Mouse (Mus musculus): ENCODE data around the gene Pim3. TPM values are rescaled to one million over a fixed set of nuclear protein-coding genes. Genes with fewer than 3 reads are reported as not detected.

Gene Pim3
- polyA plus RNA-seq, 1 experiment = 68.3 TPM

GRCm38 (mm10) chr15:88837977-88838376 is 24.0 kb upstream of the Pim3 start:
- H3K27me3 ChIP-seq (ENCODE audit: control insufficient read depth, insufficient read depth, insufficient read length) = no peaks in the 10 kb centered on the region
- TF ChIP-seq CEBPB (IDR thresholded peaks at IDR 0.05; ENCODE audit: low read depth) (no peak), MAX (IDR thresholded peaks at IDR 0.05) (peak; percentile 56), CTCF (IDR thresholded peaks at IDR 0.05; ENCODE audit: control insufficient read depth, insufficient read depth, insufficient read length) (no peak), USF1 (IDR thresholded peaks at IDR 0.05; ENCODE audit: low read depth) (peak; percentile 34)
- H3K79me2 ChIP-seq (ENCODE audit: control insufficient read depth, insufficient read depth) = no peaks in the 10 kb centered on the region
- peak overlapping the region; percentile 46 for H3ac ChIP-seq (ENCODE audit: control insufficient read depth, insufficient read length, low read depth)
- H3K79me3 ChIP-seq (ENCODE audit: low read depth) = no peaks in the 10 kb centered on the region
- no peaks in the 10 kb centered on the region for H3K36me3 ChIP-seq (ENCODE audit: control insufficient read depth, insufficient read depth)
- peak overlapping the region; percentile 37 for H3K4me3 ChIP-seq (ENCODE audit: insufficient read depth, poor library complexity, severe bottlenecking)

- H3K79me3 ChIP-seq (ENCODE audit: low read depth) = no peaks in the 10 kb centered on the region
- TF ChIP-seq MAX (IDR thresholded peaks at IDR 0.05) = no peak
- no peak for TF ChIP-seq MYOG (IDR thresholded peaks at IDR 0.05; ENCODE audit: control insufficient read depth, extremely low read depth, insufficient read length)
- no peak for TF ChIP-seq USF1 (IDR thresholded peaks at IDR 0.05; ENCODE audit: low read depth)
- TF ChIP-seq CEBPB (IDR thresholded peaks at IDR 0.05; ENCODE audit: low read depth) = no peak
- no peak for TF ChIP-seq CTCF (IDR thresholded peaks at IDR 0.05; ENCODE audit: control insufficient read depth, insufficient read depth, insufficient read length)
- TF ChIP-seq MYOD1 (IDR thresholded peaks at IDR 0.05; ENCODE audit: control insufficient read depth, insufficient read length, low read depth) = no peak
- no peak for TF ChIP-seq FOSL1 (IDR thresholded peaks at IDR 0.05; ENCODE audit: insufficient read depth, low read length, poor library complexity, severe bottlenecking)
- H3ac ChIP-seq (ENCODE audit: control insufficient read depth, insufficient read length, low read depth) = no peak overlapping the region
- H3K27me3 ChIP-seq (ENCODE audit: control insufficient read depth, insufficient read depth, insufficient read length) = no peaks in the 10 kb centered on the region
- H3K79me2 ChIP-seq (ENCODE audit: control insufficient read depth, insufficient read depth) = no peaks in the 10 kb centered on the region
- no peak overlapping the region for H3K4me3 ChIP-seq (ENCODE audit: insufficient read depth, poor library complexity, severe bottlenecking)
- no peaks in the 10 kb centered on the region for H3K36me3 ChIP-seq (ENCODE audit: control insufficient read depth, insufficient read depth)
Measured at GRCm38 (mm10) chr15:88839271-88839670, 22.7 kb upstream of the Pim3 start.

GRCm38 (mm10) chr15:88840126-88840525 is 21.9 kb upstream of the Pim3 start:
- Histone ChIP-seq H3K27me3 (ENCODE audit: control insufficient read depth, insufficient read depth, insufficient read length) (no peaks in the 10 kb centered on the region), H3K36me3 (ENCODE audit: control insufficient read depth, insufficient read depth) (no peaks in the 10 kb centered on the region), H3ac (ENCODE audit: control insufficient read depth, insufficient read length, low read depth) (no peak overlapping the region), H3K79me2 (ENCODE audit: control insufficient read depth, insufficient read depth) (no peaks in the 10 kb centered on the region), H3K4me3 (ENCODE audit: insufficient read depth, poor library complexity, severe bottlenecking) (no peak overlapping the region), H3K79me3 (ENCODE audit: low read depth) (no peaks in the 10 kb centered on the region)
- TF ChIP-seq MAX (IDR thresholded peaks at IDR 0.05) (no peak), USF1 (IDR thresholded peaks at IDR 0.05; ENCODE audit: low read depth) (no peak), CEBPB (IDR thresholded peaks at IDR 0.05; ENCODE audit: low read depth) (no peak), MYOD1 (IDR thresholded peaks at IDR 0.05; ENCODE audit: control insufficient read depth, insufficient read length, low read depth) (no peak)

GRCm38 (mm10) chr15:88841160-88841559 is 20.8 kb upstream of the Pim3 start:
- TF ChIP-seq USF1 (IDR thresholded peaks at IDR 0.05; ENCODE audit: low read depth) = no peak
- TF ChIP-seq FOSL1 (IDR thresholded peaks at IDR 0.05; ENCODE audit: insufficient read depth, low read length, poor library complexity, severe bottlenecking) = no peak
- TF ChIP-seq MYOD1 (IDR thresholded peaks at IDR 0.05; ENCODE audit: control insufficient read depth, insufficient read length, low read depth) = no peak
- Histone ChIP-seq H3ac (ENCODE audit: control insufficient read depth, insufficient read length, low read depth) (no peak overlapping the region), H3K27me3 (ENCODE audit: control insufficient read depth, insufficient read depth, insufficient read length) (no peaks in the 10 kb centered on the region), H3K36me3 (ENCODE audit: control insufficient read depth, insufficient read depth) (no peaks in the 10 kb centered on the region), H3K79me2 (ENCODE audit: control insufficient read depth, insufficient read depth) (no peaks in the 10 kb centered on the region), H3K79me3 (ENCODE audit: low read depth) (no peaks in the 10 kb centered on the region), H3K4me3 (ENCODE audit: insufficient read depth, poor library complexity, severe bottlenecking) (no peak overlapping the region)

- Histone ChIP-seq H3K79me3 (ENCODE audit: low read depth) (no peaks in the 10 kb centered on the region), H3K79me2 (ENCODE audit: control insufficient read depth, insufficient read depth) (no peaks in the 10 kb centered on the region), H3ac (ENCODE audit: control insufficient read depth, insufficient read length, low read depth) (no peak overlapping the region), H3K4me3 (ENCODE audit: insufficient read depth, poor library complexity, severe bottlenecking) (no peak overlapping the region), H3K36me3 (ENCODE audit: control insufficient read depth, insufficient read depth) (no peaks in the 10 kb centered on the region), H3K27me3 (ENCODE audit: control insufficient read depth, insufficient read depth, insufficient read length) (no peaks in the 10 kb centered on the region)
- TF ChIP-seq MYOG (IDR thresholded peaks at IDR 0.05; ENCODE audit: control insufficient read depth, extremely low read depth, insufficient read length) (no peak), USF1 (IDR thresholded peaks at IDR 0.05; ENCODE audit: low read depth) (no peak), CTCF (IDR thresholded peaks at IDR 0.05; ENCODE audit: control insufficient read depth, insufficient read depth, insufficient read length) (no peak), MAX (IDR thresholded peaks at IDR 0.05) (no peak), CEBPB (IDR thresholded peaks at IDR 0.05; ENCODE audit: low read depth) (no peak), FOSL1 (IDR thresholded peaks at IDR 0.05; ENCODE audit: insufficient read depth, low read length, poor library complexity, severe bottlenecking) (no peak), MYOD1 (IDR thresholded peaks at IDR 0.05; ENCODE audit: control insufficient read depth, insufficient read length, low read depth) (no peak)
Measured at GRCm38 (mm10) chr15:88841580-88842299, 20.2 kb upstream of the Pim3 start.

- TF ChIP-seq MYOD1 (IDR thresholded peaks at IDR 0.05; ENCODE audit: control insufficient read depth, insufficient read length, low read depth) (no peak), CTCF (IDR thresholded peaks at IDR 0.05; ENCODE audit: control insufficient read depth, insufficient read depth, insufficient read length) (no peak), USF1 (IDR thresholded peaks at IDR 0.05; ENCODE audit: low read depth) (no peak), MAX (IDR thresholded peaks at IDR 0.05) (no peak), FOSL1 (IDR thresholded peaks at IDR 0.05; ENCODE audit: insufficient read depth, low read length, poor library complexity, severe bottlenecking) (no peak), CEBPB (IDR thresholded peaks at IDR 0.05; ENCODE audit: low read depth) (no peak), MYOG (IDR thresholded peaks at IDR 0.05; ENCODE audit: control insufficient read depth, extremely low read depth, insufficient read length) (no peak)
- H3K4me3 ChIP-seq (ENCODE audit: insufficient read depth, poor library complexity, severe bottlenecking) = no peak overlapping the region
- no peaks in the 10 kb centered on the region for H3K79me2 ChIP-seq (ENCODE audit: control insufficient read depth, insufficient read depth)
Measured at GRCm38 (mm10) chr15:88842300-88842673, 19.7 kb upstream of the Pim3 start.

More at GRCm38 (mm10) chr15:88842300-88842673, 19.7 kb upstream of the Pim3 start:
- no peaks in the 10 kb centered on the region for H3K27me3 ChIP-seq (ENCODE audit: control insufficient read depth, insufficient read depth, insufficient read length)
- H3K79me3 ChIP-seq (ENCODE audit: low read depth) = no peaks in the 10 kb centered on the region
- no peak overlapping the region for H3ac ChIP-seq (ENCODE audit: control insufficient read depth, insufficient read length, low read depth)
- no peaks in the 10 kb centered on the region for H3K36me3 ChIP-seq (ENCODE audit: control insufficient read depth, insufficient read depth)

Measured in C2C12 (cell line).